Mouse (Mus musculus): ENCODE data around the gene Uox.

DNA sequence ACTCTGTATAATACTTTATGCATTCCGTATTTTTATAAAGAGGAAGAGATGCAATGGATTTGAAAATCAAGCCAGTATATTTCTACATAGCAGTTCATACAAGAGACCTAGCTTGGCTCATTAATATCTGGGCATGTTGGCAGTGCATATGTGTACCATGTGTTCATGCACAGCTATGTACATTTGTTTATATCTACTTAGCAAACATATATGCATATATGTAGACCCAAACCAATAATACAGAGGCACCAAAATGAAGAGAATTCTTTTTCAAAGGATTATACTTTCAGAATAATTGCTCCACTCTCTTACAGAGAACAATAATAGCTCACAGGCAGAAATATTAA, 5.2 kb upstream of the Uox start:
- TF ChIP-seq POLR2A (IDR thresholded peaks at IDR 0.05; ENCODE audit: borderline replicate concordance, extremely low read depth, insufficient read depth, insufficient read length, poor library complexity, severe bottlenecking) (no peak), CTCF (IDR thresholded peaks at IDR 0.05; ENCODE audit: borderline replicate concordance, extremely low read depth, insufficient read depth, insufficient read length) (no peak)

Measured in brain, embryonic 14.5 days (tissue).